Mouse (Mus musculus): Measurements from ENCODE around the gene Zfp764. TPM values are rescaled to one million over a fixed set of nuclear protein-coding genes. Genes with fewer than 3 reads are reported as not detected.

Gene Zfp764
- total RNA-seq, 2 experiments from 2014 or later, result 0.19 to 2.5 TPM

Other genes starting within 250 kb of the Zfp764 start
- gene Cd2bp2, start 210.8 kb downstream of the Zfp764 start, total RNA-seq (2015; ENCODE audit: low replicate concordance), result 8.4 and 36.9 TPM in 2 replicates
- gene Cd2bp2, start 210.8 kb downstream of the Zfp764 start, total RNA-seq (2017; ENCODE audit: low replicate concordance), result 17.9 and 22.9 TPM in 2 replicates
- 8.1 and 23.0 TPM in 2 replicates for gene Tbc1d10b, start 198.4 kb downstream of the Zfp764 start, total RNA-seq (2015; ENCODE audit: low replicate concordance)
- 77.5 and 122 TPM in 2 replicates for gene Tbc1d10b, start 198.4 kb downstream of the Zfp764 start, total RNA-seq (2017; ENCODE audit: low replicate concordance)
- 6.5 and 9.8 TPM in 2 replicates for gene Mylpf, start 197.9 kb downstream of the Zfp764 start, total RNA-seq (2015; ENCODE audit: low replicate concordance)
- gene Mylpf, start 197.9 kb downstream of the Zfp764 start, total RNA-seq (2017; ENCODE audit: low replicate concordance), result 16.2 and 61.5 TPM in 2 replicates
- gene Zfp553, start 173.8 kb downstream of the Zfp764 start, total RNA-seq (2015; ENCODE audit: low replicate concordance), result 1.5 and 5.2 TPM in 2 replicates
- 2.0 and 3.2 TPM in 2 replicates for gene Zfp553, start 173.8 kb downstream of the Zfp764 start, total RNA-seq (2017; ENCODE audit: low replicate concordance)
- 189 and 204 TPM in 2 replicates for gene Sept1, start 173.7 kb downstream of the Zfp764 start, total RNA-seq (2015; ENCODE audit: low replicate concordance)
- gene Sept1, start 173.7 kb downstream of the Zfp764 start, total RNA-seq (2017; ENCODE audit: low replicate concordance), result 179 and 191 TPM in 2 replicates
- gene Zfp771, start 162.5 kb downstream of the Zfp764 start, total RNA-seq (2015; ENCODE audit: low replicate concordance), result 1.7 TPM in 1 of 2 replicates, not detected in the other
- 0.70 TPM in 1 of 2 replicates, not detected in the other for gene Zfp771, start 162.5 kb downstream of the Zfp764 start, total RNA-seq (2017; ENCODE audit: low replicate concordance)
- gene Dctpp1, start 146.1 kb downstream of the Zfp764 start, total RNA-seq (2015; ENCODE audit: low replicate concordance), result 14.0 and 24.8 TPM in 2 replicates
- gene Dctpp1, start 146.1 kb downstream of the Zfp764 start, total RNA-seq (2017; ENCODE audit: low replicate concordance), result 2.0 and 8.6 TPM in 2 replicates
- 15.6 and 18.8 TPM in 2 replicates for gene Sephs2, start 132.8 kb downstream of the Zfp764 start, total RNA-seq (2015; ENCODE audit: low replicate concordance)
- gene Sephs2, start 132.8 kb downstream of the Zfp764 start, total RNA-seq (2017; ENCODE audit: low replicate concordance), result 20.2 and 34.8 TPM in 2 replicates
- 29.0 and 34.4 TPM in 2 replicates for gene Itgal, start 110.6 kb downstream of the Zfp764 start, total RNA-seq (2015; ENCODE audit: low replicate concordance)
- 4.0 and 10.4 TPM in 2 replicates for gene Itgal, start 110.6 kb downstream of the Zfp764 start, total RNA-seq (2017; ENCODE audit: low replicate concordance)
- 1.2 TPM in 1 of 2 replicates, not detected in the other for gene Zfp768, start 61.2 kb downstream of the Zfp764 start, total RNA-seq (2015; ENCODE audit: low replicate concordance)
- 0.94 and 1.5 TPM in 2 replicates for gene Zfp768, start 61.2 kb downstream of the Zfp764 start, total RNA-seq (2017; ENCODE audit: low replicate concordance)
- 0.42 and 1.2 TPM in 2 replicates for gene Zfp747, start 30.8 kb downstream of the Zfp764 start, total RNA-seq (2015; ENCODE audit: low replicate concordance)
- 1.0 and 1.3 TPM in 2 replicates for gene Zfp747, start 30.8 kb downstream of the Zfp764 start, total RNA-seq (2017; ENCODE audit: low replicate concordance)
- gene 9130019O22Rik, start 19.7 kb downstream of the Zfp764 start, total RNA-seq (2015; ENCODE audit: low replicate concordance), result 0.38 TPM in 1 of 2 replicates, not detected in the other
- gene 9130019O22Rik, start 19.7 kb downstream of the Zfp764 start, total RNA-seq (2017; ENCODE audit: low replicate concordance), result 1.4 and 1.8 TPM in 2 replicates
- not detected in 2 replicates for gene E430018J23Rik, start 13.2 kb downstream of the Zfp764 start, total RNA-seq (2015; ENCODE audit: low replicate concordance)
- gene E430018J23Rik, start 13.2 kb downstream of the Zfp764 start, total RNA-seq (2017; ENCODE audit: low replicate concordance), result 0.28 and 3.4 TPM in 2 replicates
- 8.4 and 26.9 TPM in 2 replicates for gene Zfp688, start 15.2 kb upstream of the Zfp764 start, total RNA-seq (2015; ENCODE audit: low replicate concordance)
- 1.0 and 3.5 TPM in 2 replicates for gene Zfp688, start 15.2 kb upstream of the Zfp764 start, total RNA-seq (2017; ENCODE audit: low replicate concordance)
- not detected in 2 replicates for gene Zfp689, start 42.3 kb upstream of the Zfp764 start, total RNA-seq (2015; ENCODE audit: low replicate concordance)
- gene Zfp689, start 42.3 kb upstream of the Zfp764 start, total RNA-seq (2017; ENCODE audit: low replicate concordance), result 0.26 and 2.4 TPM in 2 replicates
- gene Prr14, start 52.8 kb upstream of the Zfp764 start, total RNA-seq (2015; ENCODE audit: low replicate concordance), result 65.2 and 71.7 TPM in 2 replicates
- gene Prr14, start 52.8 kb upstream of the Zfp764 start, total RNA-seq (2017; ENCODE audit: low replicate concordance), result 25.4 and 41.3 TPM in 2 replicates
- gene Fbrs, start 72.4 kb upstream of the Zfp764 start, total RNA-seq (2015; ENCODE audit: low replicate concordance), result 154 and 157 TPM in 2 replicates
- 61.2 and 79.1 TPM in 2 replicates for gene Fbrs, start 72.4 kb upstream of the Zfp764 start, total RNA-seq (2017; ENCODE audit: low replicate concordance)
- 51.9 and 52.5 TPM in 2 replicates for gene Srcap, start 105.2 kb upstream of the Zfp764 start, total RNA-seq (2015; ENCODE audit: low replicate concordance)
- 59.9 and 65.1 TPM in 2 replicates for gene Srcap, start 105.2 kb upstream of the Zfp764 start, total RNA-seq (2017; ENCODE audit: low replicate concordance)
- 27.9 and 44.5 TPM in 2 replicates for gene Gm42715, start 112.8 kb upstream of the Zfp764 start, total RNA-seq (2015; ENCODE audit: low replicate concordance)
- gene Gm42715, start 112.8 kb upstream of the Zfp764 start, total RNA-seq (2017; ENCODE audit: low replicate concordance), result 17.4 and 34.6 TPM in 2 replicates
- 1.7 TPM in 1 of 2 replicates, not detected in the other for gene Tmem265, start 154.6 kb upstream of the Zfp764 start, total RNA-seq (2015; ENCODE audit: low replicate concordance)
- not detected in 2 replicates for gene Tmem265, start 154.6 kb upstream of the Zfp764 start, total RNA-seq (2017; ENCODE audit: low replicate concordance)
- 35.1 and 44.2 TPM in 2 replicates for gene Phkg2, start 166.5 kb upstream of the Zfp764 start, total RNA-seq (2015; ENCODE audit: low replicate concordance)
- 16.2 and 40.8 TPM in 2 replicates for gene Phkg2, start 166.5 kb upstream of the Zfp764 start, total RNA-seq (2017; ENCODE audit: low replicate concordance)
- 4.0 and 14.0 TPM in 2 replicates for gene Ccdc189, start 181.8 kb upstream of the Zfp764 start, total RNA-seq (2015; ENCODE audit: low replicate concordance)
- gene Ccdc189, start 181.8 kb upstream of the Zfp764 start, total RNA-seq (2017; ENCODE audit: low replicate concordance), result 26.1 and 31.4 TPM in 2 replicates
- 17.1 and 18.1 TPM in 2 replicates for gene Rnf40, start 181.9 kb upstream of the Zfp764 start, total RNA-seq (2015; ENCODE audit: low replicate concordance)
- gene Rnf40, start 181.9 kb upstream of the Zfp764 start, total RNA-seq (2017; ENCODE audit: low replicate concordance), result 41.8 and 86.0 TPM in 2 replicates
- 0.77 and 0.84 TPM in 2 replicates for gene Zfp629, start 209.0 kb upstream of the Zfp764 start, total RNA-seq (2015; ENCODE audit: low replicate concordance)
- gene Zfp629, start 209.0 kb upstream of the Zfp764 start, total RNA-seq (2017; ENCODE audit: low replicate concordance), result 2.0 and 3.2 TPM in 2 replicates

All from erythroblast, adult 5-6 weeks (primary cell).